Mouse (Mus musculus): ENCODE results near the gene Pm20d2. TPM values are rescaled to one million over a fixed set of nuclear protein-coding genes. Genes with fewer than 3 reads are reported as not detected.

Pm20d2 gene
- polyA plus RNA-seq, 1 experiment, result 2.5 TPM

DNA sequence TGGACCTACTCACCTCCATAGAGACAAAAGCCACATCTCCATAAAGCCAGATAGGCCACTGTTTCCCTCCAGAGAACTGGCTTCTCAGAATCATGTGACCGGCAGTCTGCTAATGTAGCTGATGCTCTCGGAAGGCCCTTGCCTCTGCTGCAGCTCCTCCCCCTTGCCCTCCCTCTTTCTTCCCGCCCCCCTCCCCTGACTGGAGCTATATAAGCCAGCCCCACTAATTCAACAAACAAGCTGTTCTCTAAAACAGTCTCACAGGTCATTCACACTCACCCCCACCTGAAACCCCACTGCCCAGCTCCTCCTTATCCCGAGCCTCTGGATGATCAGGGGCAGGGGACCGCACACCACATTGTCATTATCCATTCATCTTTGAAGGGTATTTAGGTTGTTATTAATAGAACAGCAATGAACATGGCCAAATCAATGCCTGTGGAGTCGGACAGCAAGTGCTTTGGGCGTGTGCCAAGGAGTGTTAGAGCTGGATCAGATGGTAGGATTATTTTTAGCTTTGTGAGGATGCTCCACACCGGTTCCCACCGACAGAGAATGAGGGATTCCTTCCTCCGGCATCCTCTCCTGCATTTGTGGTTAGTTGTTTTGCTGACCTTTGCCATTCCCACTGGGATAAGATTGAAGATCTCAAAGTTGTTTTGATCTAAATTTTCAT, 64.0 kb downstream of the Pm20d2 start:
- TF ChIP-seq CTCF (IDR thresholded peaks at IDR 0.05; ENCODE audit: extremely low read depth, insufficient read depth, low read length), result no peak
- TF ChIP-seq POLR2A (IDR thresholded peaks at IDR 0.05; ENCODE audit: extremely low read depth, insufficient read depth, low read length), result no peak
- no peak overlapping the region for H3K4me3 ChIP-seq (ENCODE audit: insufficient read depth, low read length)
- no peak overlapping the region for H3K27ac ChIP-seq (ENCODE audit: insufficient read depth, low read length)
- peaks cover 2% of the 10 kb centered on the region; the same call in 1 of the 2 replicates for H3K4me1 ChIP-seq (ENCODE audit: control insufficient read depth, insufficient read depth, low read length)

DNA sequence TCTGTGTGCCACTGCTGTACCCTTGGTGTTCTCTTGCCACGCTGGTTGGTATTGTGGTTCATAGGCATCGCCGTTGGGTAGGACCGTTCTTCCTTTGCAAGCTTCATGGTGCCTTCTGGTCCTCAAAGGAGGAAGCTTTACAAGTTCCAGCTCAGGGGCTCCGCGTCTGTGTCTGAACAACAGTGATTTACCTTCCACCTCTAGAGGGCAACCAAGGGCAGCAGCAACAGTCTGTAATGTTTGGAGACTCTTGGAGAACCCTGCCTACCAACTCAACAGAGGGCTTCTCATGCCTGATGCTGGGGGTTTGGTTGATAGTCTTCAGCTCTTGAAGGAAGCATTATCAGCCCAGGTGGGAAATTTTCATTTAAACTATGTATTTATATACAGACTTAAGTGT, 65.0 kb downstream of the Pm20d2 start:
- no peak overlapping the region for H3K27ac ChIP-seq (ENCODE audit: insufficient read depth, low read length)
- no peak overlapping the region for H3K4me3 ChIP-seq (ENCODE audit: insufficient read depth, low read length)
- peaks cover 2% of the 10 kb centered on the region; the same call in 1 of the 2 replicates for H3K4me1 ChIP-seq (ENCODE audit: control insufficient read depth, insufficient read depth, low read length)
- TF ChIP-seq CTCF (IDR thresholded peaks at IDR 0.05; ENCODE audit: extremely low read depth, insufficient read depth, low read length), result peak; percentile 57
- TF ChIP-seq POLR2A (IDR thresholded peaks at IDR 0.05; ENCODE audit: extremely low read depth, insufficient read depth, low read length), result no peak

Other genes starting within 250 kb of the Pm20d2 start
- gene Ankrd6, start 238.9 kb downstream of the Pm20d2 start, polyA plus RNA-seq (2012; rRNA removed), result 11.1 and 12.2 TPM in 2 replicates
- gene Rragd, start 206.7 kb downstream of the Pm20d2 start, polyA plus RNA-seq (2012; rRNA removed), result 56.9 and 63.8 TPM in 2 replicates
- gene Ube2j1, start 158.3 kb downstream of the Pm20d2 start, polyA plus RNA-seq (2012; rRNA removed), result 55.5 and 58.2 TPM in 2 replicates
- gene Gabrr2, start 126.7 kb downstream of the Pm20d2 start, polyA plus RNA-seq (2012; rRNA removed), result 0.96 and 1.6 TPM in 2 replicates
- gene Gabrr1, start 57.2 kb downstream of the Pm20d2 start, polyA plus RNA-seq (2012; rRNA removed), result 0.06 and 0.08 TPM in 2 replicates
- 17.6 and 19.6 TPM in 2 replicates for gene Srsf12, start 19.3 kb upstream of the Pm20d2 start, polyA plus RNA-seq (2012; rRNA removed)
- 40.7 and 44.5 TPM in 2 replicates for gene Pnrc1, start 100.4 kb upstream of the Pm20d2 start, polyA plus RNA-seq (2012; rRNA removed)
- 10.3 and 10.6 TPM in 2 replicates for gene Rngtt, start 120.6 kb upstream of the Pm20d2 start, polyA plus RNA-seq (2012; rRNA removed)

All from cortical plate, adult 2 months (tissue).